Mouse (Mus musculus) embryonic fibroblast, embryonic 13.5 days (primary cell): ENCODE data around the gene Hdac7. TPM values are rescaled to one million over a fixed set of nuclear protein-coding genes. Genes with fewer than 3 reads are reported as not detected.

ENCODE experiments used
- H3K27ac ChIP-seq: 2 replicates; pipeline ENCODE4 v1.5.1; 2012; ENCODE audit warnings: low read length, control low read depth, inconsistent platforms; ENCODE audit not compliant: insufficient read depth
- H3K4me1 ChIP-seq: 2 replicates; pipeline ENCODE4 v1.6.1; 2011; ENCODE audit warnings: low read length; ENCODE audit not compliant: control insufficient read depth, insufficient read depth
- H3K4me3 ChIP-seq: 2 replicates; pipeline ENCODE4 v1.5.1; 2011; ENCODE audit warnings: mild to moderate bottlenecking, control low read depth, low read length; ENCODE audit not compliant: insufficient read depth
- CTCF ChIP-seq: IDR thresholded peaks from 2 replicates; pipeline ENCODE4 v1.5.1; 2011; ENCODE audit warnings: mild to moderate bottlenecking, control low read depth, low read length, moderate library complexity, borderline replicate concordance; ENCODE audit not compliant: insufficient read depth
- POLR2A ChIP-seq: IDR thresholded peaks from 2 replicates; pipeline ENCODE4 v1.6.1; 2011; ENCODE audit warnings: low read depth, mild to moderate bottlenecking, control low read depth, low read length, moderate library complexity
- polyA plus RNA-seq: library from polyadenylated mRNA; stranded (reverse); fragments of >200 nt; gene quantifications from 2 replicates; pipeline ENCODE4 v1.2.4, GENCODE M21; 2011; ENCODE audit warnings: low read depth; ENCODE audit not compliant: missing spikeins, insufficient read length

Hdac7 gene
- polyA plus RNA-seq, 1 experiment: 60.1 TPM

- Histone ChIP-seq H3K27ac (peak overlapping the region; percentile 36), H3K4me1 (peaks cover 39% of the 10 kb centered on the region), H3K4me3 (peak overlapping the region; percentile 97; the same call in 1 of the 2 replicates)
- no peak for TF ChIP-seq POLR2A
- TF ChIP-seq CTCF: no peak
Observed at GRCm38 (mm10) chr15:97828221-97828842, 16.0 kb downstream of the Hdac7 start.

DNA sequence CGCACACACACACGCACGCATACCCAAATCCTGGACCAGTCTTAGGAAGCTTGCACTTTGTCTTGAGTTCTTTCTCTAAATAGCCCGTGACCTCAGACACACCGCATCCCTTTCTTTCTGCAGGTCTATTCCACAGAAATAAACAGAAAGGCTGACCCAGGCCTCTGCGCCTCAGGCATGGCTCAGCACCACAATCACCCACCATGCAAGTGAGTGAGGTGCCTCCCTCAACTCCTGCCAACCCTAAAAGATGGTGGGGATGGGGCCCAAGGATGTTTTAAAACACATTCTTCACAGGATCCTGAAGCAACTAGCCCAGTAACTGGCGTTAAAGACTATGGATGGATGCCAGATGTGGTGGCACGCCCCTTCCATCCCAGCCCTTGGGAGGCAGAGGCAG is 16.9 kb downstream of the Hdac7 start:
- Histone ChIP-seq H3K27ac (no peak overlapping the region), H3K4me1 (peaks cover 39% of the 10 kb centered on the region), H3K4me3 (no peak overlapping the region)
- TF ChIP-seq CTCF: no peak
- no peak for TF ChIP-seq POLR2A

DNA sequence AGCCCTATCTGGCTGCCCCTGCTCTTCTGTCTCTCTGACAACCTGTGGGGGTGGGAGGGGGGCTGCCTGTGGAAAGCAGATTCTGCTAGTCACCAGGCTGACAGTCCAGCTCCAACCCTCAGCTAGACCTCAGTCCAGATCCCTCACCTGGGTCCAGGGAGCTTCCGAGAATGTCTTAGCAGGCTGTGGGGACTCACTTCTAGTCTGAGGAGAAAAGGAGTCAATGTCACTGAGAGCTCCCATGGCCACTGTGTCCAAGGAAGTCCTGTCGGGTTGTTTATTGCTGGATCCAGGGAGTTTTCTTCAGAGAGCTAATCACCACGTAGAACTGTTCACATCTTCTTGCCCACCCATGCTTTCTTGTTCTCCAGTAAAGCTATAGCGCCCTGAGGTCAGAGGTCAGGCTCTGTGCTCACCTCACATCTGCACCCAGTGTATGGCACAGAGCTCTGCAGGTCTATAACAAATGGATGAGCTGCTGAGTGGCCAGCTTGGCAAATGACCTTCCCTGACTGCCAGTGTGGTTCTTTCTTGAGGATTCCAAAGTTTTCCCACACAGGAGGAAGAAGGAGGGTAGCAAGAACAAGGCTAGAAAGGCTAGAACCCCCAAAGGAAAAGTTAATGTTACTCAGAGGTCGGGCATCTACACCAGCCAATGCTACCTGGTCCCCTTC is 17.6 kb downstream of the Hdac7 start:
- Histone ChIP-seq H3K27ac (peak overlapping the region; percentile 83), H3K4me3 (no peak overlapping the region), H3K4me1 (peaks cover 44% of the 10 kb centered on the region)
- TF ChIP-seq POLR2A (no peak), CTCF (no peak)

GRCm38 (mm10) chr15:97825941-97826587 is 18.2 kb downstream of the Hdac7 start:
- TF ChIP-seq POLR2A (no peak), CTCF (no peak)
- Histone ChIP-seq H3K4me1 (peaks cover 47% of the 10 kb centered on the region), H3K27ac (peak overlapping the region; percentile 83), H3K4me3 (peak overlapping the region; percentile 23; the same call in 1 of the 2 replicates)

GRCm38 (mm10) chr15:97825071-97825940 is 19.0 kb downstream of the Hdac7 start:
- H3K4me3 ChIP-seq: peak overlapping the region; percentile 23
- TF ChIP-seq POLR2A (no peak), CTCF (peak; percentile 33; the same call in 1 of the 2 replicates)
- H3K27ac ChIP-seq: peak overlapping the region; percentile 90

GRCm38 (mm10) chr15:97824042-97824441 is 20.3 kb downstream of the Hdac7 start:
- H3K27ac ChIP-seq: peak overlapping the region; percentile 90
- peaks cover 50% of the 10 kb centered on the region for H3K4me1 ChIP-seq
- H3K4me3 ChIP-seq: no peak overlapping the region
- TF ChIP-seq POLR2A (no peak), CTCF (no peak)

More at GRCm38 (mm10) chr15:97825071-97825940, 19.0 kb downstream of the Hdac7 start:
- H3K4me1 ChIP-seq: peaks cover 54% of the 10 kb centered on the region

DNA sequence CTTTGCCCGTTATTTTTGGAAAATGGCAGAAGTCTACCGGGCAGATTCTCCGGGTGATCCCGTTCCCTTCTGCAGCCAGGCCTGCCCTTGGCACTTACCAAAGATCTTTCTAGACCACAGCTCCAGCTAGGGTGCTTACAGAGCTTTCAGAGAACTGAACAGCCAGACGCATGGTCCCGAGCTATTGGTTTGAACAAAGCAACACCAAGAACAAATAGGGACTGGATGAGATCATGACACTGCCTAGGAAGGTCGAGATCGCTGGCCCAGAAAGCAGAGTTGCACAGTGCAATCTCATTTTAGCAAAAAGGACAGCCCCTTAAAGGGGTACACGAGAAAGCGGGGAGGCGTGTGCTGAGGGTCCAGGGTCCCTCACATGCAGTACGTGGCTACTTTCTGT is 20.8 kb downstream of the Hdac7 start:
- Histone ChIP-seq H3K4me1 (peaks cover 47% of the 10 kb centered on the region), H3K27ac (peak overlapping the region; percentile 90), H3K4me3 (no peak overlapping the region)
- TF ChIP-seq CTCF (no peak), POLR2A (no peak)

GRCm38 (mm10) chr15:97822545-97823228 is 21.6 kb downstream of the Hdac7 start:
- peaks cover 43% of the 10 kb centered on the region for H3K4me1 ChIP-seq
- TF ChIP-seq POLR2A (no peak), CTCF (no peak)

GRCm38 (mm10) chr15:97821983-97822363 is 22.3 kb downstream of the Hdac7 start:
- Histone ChIP-seq H3K27ac (peak overlapping the region; percentile 37; the same call in 1 of the 2 replicates), H3K4me3 (no peak overlapping the region), H3K4me1 (peaks cover 42% of the 10 kb centered on the region)
- TF ChIP-seq CTCF: no peak
- TF ChIP-seq POLR2A: no peak

More at GRCm38 (mm10) chr15:97822545-97823228, 21.6 kb downstream of the Hdac7 start:
- H3K4me3 ChIP-seq: no peak overlapping the region
- H3K27ac ChIP-seq: no peak overlapping the region
